Mouse (Mus musculus): ENCODE measurements around the gene AY358078. TPM values are rescaled to one million over a fixed set of nuclear protein-coding genes. Genes with fewer than 3 reads are reported as not detected.
"Not testable (repeated sequence)": the region's sequence is repeated elsewhere in the genome, so short reads cannot be mapped to it uniquely, and the experiment has no call there.

The AY358078 gene
- polyA plus RNA-seq, 1 experiment from 2014 or later, result not detected

GRCm38 (mm10) chr14:51863603-51864002 lies 63.8 kb downstream of the AY358078 start:
- not testable (repeated sequence) for H3K36me3 ChIP-seq (ENCODE audit: insufficient read depth, low read length); H3K9ac ChIP-seq (replicated peaks; ENCODE audit: low read length); H3K9me3 ChIP-seq (ENCODE audit: low read length); H3K4me1 ChIP-seq (ENCODE audit: insufficient read depth, low read length); ATAC-seq (ENCODE audit: low FRiP score, low TSS enrichment); H3K4me2 ChIP-seq (replicated peaks; ENCODE audit: low read depth, low read length); H3K4me3 ChIP-seq (ENCODE audit: low read length); H3K27ac ChIP-seq (ENCODE audit: low read length); H3K27me3 ChIP-seq (ENCODE audit: insufficient read depth, low read length)
- WGBS, result 42% methylated on average over 1 of the region's 1 CpGs

GRCm38 (mm10) chr14:51870756-51871155 lies 70.9 kb downstream of the AY358078 start:
- Histone ChIP-seq H3K36me3 (ENCODE audit: insufficient read depth, low read length) (no peaks in the 10 kb centered on the region), H3K4me1 (ENCODE audit: insufficient read depth, low read length) (no peaks in the 10 kb centered on the region), H3K27me3 (ENCODE audit: insufficient read depth, low read length) (no peaks in the 10 kb centered on the region), H3K4me2 (replicated peaks; ENCODE audit: low read depth, low read length) (no peak overlapping the region), H3K9ac (replicated peaks; ENCODE audit: low read length) (no peak overlapping the region), H3K9me3 (ENCODE audit: low read length) (no peaks in the 10 kb centered on the region), H3K27ac (ENCODE audit: low read length) (no peak overlapping the region), H3K4me3 (ENCODE audit: low read length) (no peak overlapping the region)
- 69% methylated on average over 2 of the region's 2 CpGs for WGBS
- ATAC-seq (ENCODE audit: low FRiP score, low TSS enrichment), result no peak

DNA sequence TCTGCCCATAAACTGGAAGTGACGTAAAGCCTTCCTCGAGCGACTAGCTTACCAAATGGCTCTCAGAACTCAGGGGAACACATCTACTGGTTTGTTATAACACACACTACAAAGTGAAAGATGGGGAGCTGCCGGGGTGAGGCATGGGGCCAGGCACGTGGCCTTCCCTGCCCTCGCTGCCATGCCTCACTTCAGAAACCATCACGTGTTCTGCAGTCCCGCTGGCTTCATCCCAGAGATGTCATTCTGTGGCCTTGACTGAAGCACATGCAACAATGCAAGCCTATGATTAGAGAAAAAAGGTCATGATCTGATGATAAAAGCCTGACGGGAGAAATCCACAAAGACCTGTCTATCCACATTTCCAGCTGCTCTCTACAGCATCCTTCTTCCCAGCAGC lies 71.9 kb downstream of the AY358078 start:
- no peak for ATAC-seq (ENCODE audit: low FRiP score, low TSS enrichment)
- Histone ChIP-seq H3K4me3 (ENCODE audit: low read length) (no peak overlapping the region), H3K27ac (ENCODE audit: low read length) (no peak overlapping the region), H3K36me3 (ENCODE audit: insufficient read depth, low read length) (no peaks in the 10 kb centered on the region), H3K9ac (replicated peaks; ENCODE audit: low read length) (no peak overlapping the region), H3K4me2 (replicated peaks; ENCODE audit: low read depth, low read length) (no peak overlapping the region), H3K27me3 (ENCODE audit: insufficient read depth, low read length) (no peaks in the 10 kb centered on the region), H3K4me1 (ENCODE audit: insufficient read depth, low read length) (no peaks in the 10 kb centered on the region), H3K9me3 (ENCODE audit: low read length) (no peaks in the 10 kb centered on the region)
- WGBS, result 69% methylated on average over 9 of the region's 9 CpGs

Small RNA genes within 50 kb of the gene (microRNA-seq; reads per million reads assigned to microRNA genes)
- not detected for gene Gm27375

Other genes with a start within 250 kb of the AY358078 start
- gene Gm5622, start 247.3 kb upstream of the AY358078 start, polyA plus RNA-seq (2015; fragmentation: Nextera tagmentation; extraction: Ambion mirVana), result not detected in 2 replicates
- gene Gm17175, start 226.0 kb upstream of the AY358078 start, polyA plus RNA-seq (2015; fragmentation: Nextera tagmentation; extraction: Ambion mirVana), result not detected in 2 replicates
- gene Gm17174, start 207.9 kb upstream of the AY358078 start, polyA plus RNA-seq (2015; fragmentation: Nextera tagmentation; extraction: Ambion mirVana), result not detected in 2 replicates
- gene Gm17078, start 188.7 kb upstream of the AY358078 start, polyA plus RNA-seq (2015; fragmentation: Nextera tagmentation; extraction: Ambion mirVana), result not detected in 2 replicates
- not detected in 2 replicates for gene Gm4181, start 164.4 kb upstream of the AY358078 start, polyA plus RNA-seq (2015; fragmentation: Nextera tagmentation; extraction: Ambion mirVana)
- gene Gm17079, start 104.6 kb upstream of the AY358078 start, polyA plus RNA-seq (2015; fragmentation: Nextera tagmentation; extraction: Ambion mirVana), result not detected in 2 replicates
- gene Gm5800, start 82.9 kb upstream of the AY358078 start, polyA plus RNA-seq (2015; fragmentation: Nextera tagmentation; extraction: Ambion mirVana), result not detected in 2 replicates
- not detected in 2 replicates for gene Ang4, start 26.5 kb upstream of the AY358078 start, polyA plus RNA-seq (2015; fragmentation: Nextera tagmentation; extraction: Ambion mirVana)
- gene Ear6, start 53.7 kb downstream of the AY358078 start, polyA plus RNA-seq (2015; fragmentation: Nextera tagmentation; extraction: Ambion mirVana), result not detected in 2 replicates
- gene Mettl17, start 84.8 kb downstream of the AY358078 start, polyA plus RNA-seq (2015; fragmentation: Nextera tagmentation; extraction: Ambion mirVana), result 49.1 and 57.3 TPM in 2 replicates
- gene Slc39a2, start 92.8 kb downstream of the AY358078 start, polyA plus RNA-seq (2015; fragmentation: Nextera tagmentation; extraction: Ambion mirVana), result 0.30 and 0.50 TPM in 2 replicates
- gene Ndrg2, start 114.1 kb downstream of the AY358078 start, polyA plus RNA-seq (2015; fragmentation: Nextera tagmentation; extraction: Ambion mirVana), result 52.0 and 59.5 TPM in 2 replicates
- gene Tppp2, start 118.4 kb downstream of the AY358078 start, polyA plus RNA-seq (2015; fragmentation: Nextera tagmentation; extraction: Ambion mirVana), result not detected in 2 replicates
- not detected in 2 replicates for gene Rnase13, start 122.7 kb downstream of the AY358078 start, polyA plus RNA-seq (2015; fragmentation: Nextera tagmentation; extraction: Ambion mirVana)
- 92.1 and 97.8 TPM in 2 replicates for gene Arhgef40, start 184.7 kb downstream of the AY358078 start, polyA plus RNA-seq (2015; fragmentation: Nextera tagmentation; extraction: Ambion mirVana)
- 1.0 and 1.6 TPM in 2 replicates for gene Tmem253, start 215.6 kb downstream of the AY358078 start, polyA plus RNA-seq (2015; fragmentation: Nextera tagmentation; extraction: Ambion mirVana)
- gene Zfp219, start 220.7 kb downstream of the AY358078 start, polyA plus RNA-seq (2015; fragmentation: Nextera tagmentation; extraction: Ambion mirVana), result 38.9 and 39.2 TPM in 2 replicates
- not detected in 2 replicates for gene Olfr221, start 242.4 kb downstream of the AY358078 start, polyA plus RNA-seq (2015; fragmentation: Nextera tagmentation; extraction: Ambion mirVana)